Mouse (Mus musculus) activated CD4-positive, CD25-positive, alpha-beta regulatory T cell, adult 4 months (primary cell): ENCODE data around the gene Camta1. TPM values are rescaled to one million over a fixed set of nuclear protein-coding genes. Genes with fewer than 3 reads are reported as not detected.

Experiments
- ATAC-seq: one replicate; pipeline ENCODE4 v1.8.0; 2017
- polyA plus RNA-seq, 2 experiments: library from polyadenylated mRNA; unstranded; fragments of 100-300 nt; shearing (Covaris generic); gene quantifications; one replicate each; pipeline ENCODE4 v1.2.1; 2017

The Camta1 gene
- polyA plus RNA-seq, 2 experiments from 2014 or later, result 45.5 to 49.5 TPM

GRCm38 (mm10) chr4:151180394-151180902 is 681.2 kb downstream of the Camta1 start:
- no peak for ATAC-seq

- ATAC-seq, result no peak
Observed at GRCm38 (mm10) chr4:151179639-151180038, 682.0 kb downstream of the Camta1 start.

- ATAC-seq, result no peak
Observed at GRCm38 (mm10) chr4:151178970-151179378, 682.7 kb downstream of the Camta1 start.

- ATAC-seq, result no peak
Observed at GRCm38 (mm10) chr4:151172526-151172925, 689.1 kb downstream of the Camta1 start.

- ATAC-seq, result no peak
Observed at GRCm38 (mm10) chr4:151171117-151171516, 690.6 kb downstream of the Camta1 start.

- no peak for ATAC-seq
Observed at GRCm38 (mm10) chr4:151170658-151171057, 691.0 kb downstream of the Camta1 start.

- no peak for ATAC-seq
Observed at GRCm38 (mm10) chr4:151166969-151167368, 694.7 kb downstream of the Camta1 start.

GRCm38 (mm10) chr4:151165539-151165938 is 696.1 kb downstream of the Camta1 start:
- no peak for ATAC-seq

- no peak for ATAC-seq
Observed at GRCm38 (mm10) chr4:151164309-151164708, 697.4 kb downstream of the Camta1 start.

- ATAC-seq, result no peak
Observed at GRCm38 (mm10) chr4:151161869-151162268, 699.8 kb downstream of the Camta1 start.

GRCm38 (mm10) chr4:151160932-151161331 is 700.7 kb downstream of the Camta1 start:
- ATAC-seq, result no peak

GRCm38 (mm10) chr4:151160476-151160875 is 701.2 kb downstream of the Camta1 start:
- ATAC-seq, result no peak

GRCm38 (mm10) chr4:151158250-151158649 is 703.4 kb downstream of the Camta1 start:
- ATAC-seq, result no peak

- ATAC-seq, result no peak
Observed at GRCm38 (mm10) chr4:151156904-151157303, 704.8 kb downstream of the Camta1 start.

- ATAC-seq, result no peak
Observed at GRCm38 (mm10) chr4:151155587-151155986, 706.1 kb downstream of the Camta1 start.

- ATAC-seq, result no peak
Observed at GRCm38 (mm10) chr4:151154306-151154705, 707.4 kb downstream of the Camta1 start.

- ATAC-seq, result no peak
Observed at GRCm38 (mm10) chr4:151152010-151152409, 709.7 kb downstream of the Camta1 start.

- ATAC-seq, result no peak
Observed at GRCm38 (mm10) chr4:151150842-151151241, 710.8 kb downstream of the Camta1 start.

GRCm38 (mm10) chr4:151150115-151150514 is 711.6 kb downstream of the Camta1 start:
- ATAC-seq, result no peak

GRCm38 (mm10) chr4:151147541-151147940 is 714.1 kb downstream of the Camta1 start:
- ATAC-seq, result no peak

- ATAC-seq, result no peak
Observed at GRCm38 (mm10) chr4:151144121-151144520, 717.6 kb downstream of the Camta1 start.

GRCm38 (mm10) chr4:151141196-151141880 is 720.3 kb downstream of the Camta1 start:
- ATAC-seq, result peak; percentile 65

- ATAC-seq, result no peak
Observed at GRCm38 (mm10) chr4:151140368-151140982, 721.2 kb downstream of the Camta1 start.
